Mouse (Mus musculus): Measurements from ENCODE around the gene Tmem38a.

DNA sequence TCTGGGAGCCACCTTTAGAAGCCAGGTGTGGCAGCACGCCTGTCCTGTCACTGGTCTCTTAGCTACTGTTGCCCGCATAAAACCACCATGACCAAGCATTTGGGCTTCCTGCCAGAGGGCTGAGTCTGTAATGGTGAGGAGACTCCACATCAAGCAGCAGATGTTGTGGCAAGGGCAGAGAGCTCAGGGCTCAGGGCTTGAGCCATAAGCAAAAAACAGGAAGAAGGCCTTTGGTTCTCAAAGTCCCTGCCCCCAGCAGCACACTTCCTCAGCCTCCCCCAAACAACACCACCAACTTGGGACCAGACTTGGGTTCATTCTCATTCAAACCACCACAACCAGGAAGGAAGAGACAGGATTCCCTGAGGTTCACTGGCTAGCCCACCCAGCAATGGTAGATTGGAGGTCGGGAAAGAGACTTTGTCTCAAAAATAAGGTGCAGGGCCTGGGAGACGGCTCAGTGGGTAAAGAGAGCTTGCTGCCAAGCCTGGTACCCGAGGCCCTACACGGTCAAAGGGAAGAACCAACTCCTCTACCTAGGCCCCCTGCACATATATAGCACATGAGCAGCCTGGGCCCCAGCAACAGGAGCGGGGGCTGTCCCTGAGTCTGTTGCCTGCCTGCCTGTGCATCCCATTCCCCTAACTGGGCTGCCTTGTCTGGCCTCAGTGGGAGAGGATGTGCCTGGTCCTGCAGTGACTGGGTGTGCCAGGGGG, 11.4 kb downstream of the Tmem38a start:
- TF ChIP-seq CTCF (IDR thresholded peaks at IDR 0.05; ENCODE audit: low read depth): no peak
- TF ChIP-seq EP300 (IDR thresholded peaks at IDR 0.05; ENCODE audit: low read depth): no peak

Measured in heart, postnatal 0 days (tissue).